Mouse (Mus musculus) kidney, embryonic 16.5 days (tissue): ENCODE measurements around the gene Akr1b8. TPM values are rescaled to one million over a fixed set of nuclear protein-coding genes. Genes with fewer than 3 reads are reported as not detected.
"Not testable (repeated sequence)": the region's sequence is repeated elsewhere in the genome, so short reads cannot be mapped to it uniquely, and the experiment has no call there.

Experiments used
- ATAC-seq: fragments of 200-750 bp; cut with Nextera tagmentation; 2 replicates; pipeline ENCODE4 v1.8.0; 2017; ENCODE audit warnings: moderate TSS enrichment; ENCODE audit not compliant: low FRiP score, low TSS enrichment
- H3K27ac ChIP-seq: fragments of 300-500 bp; sonication (generic); 2 replicates; pipeline ENCODE4 v1.5.1; 2014; ENCODE audit warnings: low read length
- H3K27me3 ChIP-seq: fragments of 300-500 bp; sonication (generic); 2 replicates; pipeline ENCODE4 v1.6.1; 2014; ENCODE audit warnings: low read length, control low read depth, mixed read lengths; ENCODE audit not compliant: insufficient read depth
- H3K36me3 ChIP-seq: fragments of 300-500 bp; sonication (generic); 2 replicates; pipeline ENCODE4 v1.6.1; 2014; ENCODE audit warnings: low read length, control low read depth, mixed read lengths; ENCODE audit not compliant: insufficient read depth
- H3K4me1 ChIP-seq: fragments of 300-500 bp; sonication (generic); 2 replicates; pipeline ENCODE4 v1.6.1; 2014; ENCODE audit warnings: low read length, control low read depth, mixed read lengths; ENCODE audit not compliant: insufficient read depth
- H3K4me2 ChIP-seq: fragments of 300-500 bp; sonication (generic); replicated peaks from 2 replicates; pipeline ENCODE4 v1.6.1; 2014; ENCODE audit warnings: low read depth, low read length
- H3K4me3 ChIP-seq: fragments of 300-500 bp; sonication (generic); 2 replicates; pipeline ENCODE4 v1.5.1; 2014; ENCODE audit warnings: mild to moderate bottlenecking, low read length
- H3K9ac ChIP-seq: fragments of 300-500 bp; sonication (generic); replicated peaks from 2 replicates; pipeline ENCODE4 v1.6.1; 2014; ENCODE audit warnings: low read length
- H3K9me3 ChIP-seq: fragments of 300-500 bp; sonication (generic); 2 replicates; pipeline ENCODE4 v1.6.1; 2016; ENCODE audit warnings: low read length, control low read depth
- WGBS: fragments of 180-500 bp; shearing (Covaris S2); extraction: QIAGEN DNeasy Blood & Tissue Kit; methylation state at CpG from one replicate; pipeline ENCODE4 v1.1.7; 2014; 5-methylcytosine and 5-hydroxymethylcytosine counted together
- polyA plus RNA-seq: library from polyadenylated mRNA; unstranded; fragments of >200 nt; fragmentation: Nextera tagmentation; extraction: Ambion mirVana; gene quantifications from 2 replicates; pipeline ENCODE4 v1.2.1, GENCODE M21; 2015

The Akr1b8 gene
- polyA plus RNA-seq, 1 experiment from 2014 or later = 12.7 TPM

- no peak overlapping the region for H3K4me3 ChIP-seq
- no peaks in the 10 kb centered on the region for H3K36me3 ChIP-seq
- no peak; the same call in 1 of the 2 replicates for ATAC-seq
- peak overlapping the region; percentile 5; the same call in 1 of the 2 replicates for H3K27ac ChIP-seq
- H3K27me3 ChIP-seq = no peaks in the 10 kb centered on the region
- H3K4me1 ChIP-seq = no peaks in the 10 kb centered on the region
- 25% methylated on average over 9 of the region's 9 CpGs for WGBS
- peak overlapping the region; percentile 3 for H3K4me2 ChIP-seq
- H3K9ac ChIP-seq = no peak overlapping the region
- H3K9me3 ChIP-seq = no peaks in the 10 kb centered on the region
Measured at GRCm38 (mm10) chr6:34344935-34345334, 9.0 kb upstream of the Akr1b8 start.

- peak; percentile 85; the same call in 1 of the 2 replicates for ATAC-seq
- 49% methylated on average over 14 of the region's 14 CpGs for WGBS
- no peaks in the 10 kb centered on the region for H3K9me3 ChIP-seq
- H3K27ac ChIP-seq = no peak overlapping the region
- no peak overlapping the region for H3K4me3 ChIP-seq
- no peak overlapping the region for H3K4me2 ChIP-seq
- no peaks in the 10 kb centered on the region for H3K36me3 ChIP-seq
- H3K9ac ChIP-seq = 0 out of 2 replicates have a peak overlapping the region, but pooled peaks have one; percentile 20
- H3K27me3 ChIP-seq = no peaks in the 10 kb centered on the region
- H3K4me1 ChIP-seq = no peaks in the 10 kb centered on the region
Measured at GRCm38 (mm10) chr6:34346096-34346898, 7.6 kb upstream of the Akr1b8 start.

GRCm38 (mm10) chr6:34350037-34350699 lies 3.8 kb upstream of the Akr1b8 start:
- Histone ChIP-seq H3K4me1 (peaks cover 4% of the 10 kb centered on the region), H3K4me3 (no peak overlapping the region), H3K27ac (no peak overlapping the region), H3K27me3 (no peaks in the 10 kb centered on the region), H3K36me3 (no peaks in the 10 kb centered on the region), H3K9me3 (no peaks in the 10 kb centered on the region), H3K9ac (no peak overlapping the region), H3K4me2 (no peak overlapping the region)
- ATAC-seq = no peak
- 85% methylated on average over 12 of the region's 12 CpGs for WGBS

GRCm38 (mm10) chr6:34351481-34351880 lies 2.4 kb upstream of the Akr1b8 start:
- H3K9ac ChIP-seq, H3K9me3 ChIP-seq, H3K36me3 ChIP-seq, H3K4me3 ChIP-seq, H3K27me3 ChIP-seq, H3K4me1 ChIP-seq, ATAC-seq, H3K27ac ChIP-seq, H3K4me2 ChIP-seq: not testable (repeated sequence)
- 50% methylated on average over 10 of the region's 10 CpGs for WGBS

- Histone ChIP-seq H3K4me3 (no peak overlapping the region), H3K27me3 (no peaks in the 10 kb centered on the region), H3K4me2 (no peak overlapping the region), H3K4me1 (peaks cover 4% of the 10 kb centered on the region), H3K27ac (no peak overlapping the region), H3K36me3 (no peaks in the 10 kb centered on the region), H3K9ac (no peak overlapping the region), H3K9me3 (no peaks in the 10 kb centered on the region)
- WGBS = 91% methylated on average over 3 of the region's 3 CpGs
- ATAC-seq = no peak
Measured at GRCm38 (mm10) chr6:34352401-34352800, 1.5 kb upstream of the Akr1b8 start.

- Histone ChIP-seq H3K36me3 (no peaks in the 10 kb centered on the region), H3K27ac (no peak overlapping the region), H3K4me3 (peak overlapping the region; percentile 39; the same call in 1 of the 2 replicates), H3K27me3 (no peaks in the 10 kb centered on the region), H3K4me1 (peaks cover 4% of the 10 kb centered on the region), H3K4me2 (peak overlapping the region; percentile 65), H3K9me3 (no peaks in the 10 kb centered on the region), H3K9ac (no peak overlapping the region)
- WGBS = 70% methylated on average over 8 of the region's 8 CpGs
- 0 out of 2 replicates have a peak, but pooled peaks have one; percentile 46 for ATAC-seq
Measured at GRCm38 (mm10) chr6:34354354-34355348, 732 bp downstream of the Akr1b8 start.

- Histone ChIP-seq H3K27me3 (no peaks in the 10 kb centered on the region), H3K4me3 (no peak overlapping the region), H3K9ac (no peak overlapping the region), H3K4me1 (peaks cover 4% of the 10 kb centered on the region), H3K9me3 (no peaks in the 10 kb centered on the region), H3K27ac (no peak overlapping the region), H3K4me2 (no peak overlapping the region), H3K36me3 (no peaks in the 10 kb centered on the region)
- 76% methylated on average over 6 of the region's 6 CpGs for WGBS
- ATAC-seq = no peak
Measured at GRCm38 (mm10) chr6:34355349-34355747, 1.4 kb downstream of the Akr1b8 start.

GRCm38 (mm10) chr6:34355841-34356240 lies 1.9 kb downstream of the Akr1b8 start:
- WGBS = 82% methylated on average over 9 of the region's 9 CpGs
- Histone ChIP-seq H3K4me2 (no peak overlapping the region), H3K36me3 (no peaks in the 10 kb centered on the region), H3K9me3 (no peaks in the 10 kb centered on the region), H3K4me3 (no peak overlapping the region), H3K27me3 (no peaks in the 10 kb centered on the region), H3K9ac (no peak overlapping the region), H3K27ac (no peak overlapping the region), H3K4me1 (peaks cover 4% of the 10 kb centered on the region)
- ATAC-seq = no peak
